12 mouse cellular contexts compared by ENCODE assay signal in genomic region chr11:51852091-51852521, GRCm38 (mm10). TPM values are rescaled to one million over a fixed set of nuclear protein-coding genes. Genes with fewer than 3 reads are reported as not detected.
A peak's percentile ranks its signal among the peaks of the same experiment; 100 is the strongest.
DNase-seq lines count a peak whose midpoint lies in the region; ATAC-seq and TF ChIP-seq lines count a peak whose summit lies in the region.
"Had no signal": no experiment of that assay in that cellular context is flagged by ENCODE, and none has a peak within 500 bp of the region (broad histone marks: within the 10 kb centered on the region; RNA-seq: fewer than 3 reads in every experiment).

No protein-coding gene starts in this region.

- H3K27ac ChIP-seq in kidney, adult 2 months (ENCODE audit: insufficient read depth, low read depth, low read length), result no peak overlapping the region
- peak overlapping the region; percentile 47 for H3K27ac ChIP-seq in limb, embryonic 15.5 days
- H3K27ac ChIP-seq in forebrain, embryonic 16.5 days (ENCODE audit: low read length), result no peak overlapping the region
- H3K27ac ChIP-seq: intestine, embryonic 15.5 days; neural tube, embryonic 13.5 days had no signal

- H3K4me1 ChIP-seq in kidney, adult 2 months (ENCODE audit: control insufficient read depth, insufficient read depth, low read length), result peaks cover 7% of the 10 kb centered on the region; the same call in 1 of the 2 replicates
- H3K4me1 ChIP-seq in limb, embryonic 15.5 days, result peaks cover 58% of the 10 kb centered on the region
- H3K4me1 ChIP-seq in forebrain, embryonic 16.5 days (replicated peaks; ENCODE audit: control insufficient read depth, insufficient read depth, low read length), result peaks cover 22% of the 10 kb centered on the region

- H3K4me2 ChIP-seq in limb, embryonic 15.5 days, result no peak overlapping the region
- H3K4me2 ChIP-seq in forebrain, embryonic 16.5 days (ENCODE audit: low read length), result no peak overlapping the region
- H3K4me2 ChIP-seq: intestine, embryonic 15.5 days; neural tube, embryonic 13.5 days had no signal

- H3K27me3 ChIP-seq in kidney, adult 2 months (replicated peaks; ENCODE audit: control insufficient read depth, insufficient read depth, low read length), result no peaks in the 10 kb centered on the region
- no peaks in the 10 kb centered on the region for H3K27me3 ChIP-seq in limb, embryonic 15.5 days
- H3K27me3 ChIP-seq in forebrain, embryonic 16.5 days (replicated peaks; ENCODE audit: control insufficient read depth, insufficient read depth, low read length), result no peaks in the 10 kb centered on the region
- H3K27me3 ChIP-seq: intestine, embryonic 15.5 days had no signal

- DNase-seq in kidney, adult 2 months, result peak; percentile 39
- DNase-seq in kidney, adult 9 months, result no peak
- peak; percentile 73 for DNase-seq in 3134 (ENCODE audit: extremely low read depth, insufficient read length, low spot score)
- DNase-seq in NIH3T3 (ENCODE audit: low read depth), result peak; percentile 28
- no peak for DNase-seq in spleen, postnatal 36 days (ENCODE audit: low spot score in 2 of 2)
- DNase-seq: cerebellum, adult 11-12 months had no signal

- H3K4me3 ChIP-seq in kidney, adult 2 months (ENCODE audit: insufficient read depth, low read depth, low read length), result no peak overlapping the region
- no peak overlapping the region for H3K4me3 ChIP-seq in limb, embryonic 15.5 days
- H3K4me3 ChIP-seq in forebrain, embryonic 16.5 days (replicated peaks; ENCODE audit: low read length), result no peak overlapping the region
- H3K4me3 ChIP-seq: intestine, embryonic 15.5 days; megakaryocyte, embryonic 14.5 days; neural tube, embryonic 13.5 days had no signal

- H3K9ac ChIP-seq in limb, embryonic 15.5 days, result no peak overlapping the region
- no peak overlapping the region for H3K9ac ChIP-seq in forebrain, embryonic 16.5 days (replicated peaks; ENCODE audit: low read depth, low read length)
- H3K9ac ChIP-seq: intestine, embryonic 15.5 days; neural tube, embryonic 13.5 days had no signal

- peak; percentile 72 for ATAC-seq in limb, embryonic 15.5 days (ENCODE audit: insufficient number of reproducible peaks, low FRiP score, low TSS enrichment, low read depth)
- ATAC-seq in megakaryocyte, adult 5-6 weeks (ENCODE audit: poor library complexity, severe bottlenecking), result no peak
- ATAC-seq in forebrain, embryonic 16.5 days, result no peak
- ATAC-seq: intestine, embryonic 15.5 days had no signal

- H3K9me3 ChIP-seq in limb, embryonic 15.5 days, result no peaks in the 10 kb centered on the region
- H3K9me3 ChIP-seq in forebrain, embryonic 16.5 days (ENCODE audit: control insufficient read depth, low read length), result no peaks in the 10 kb centered on the region
- H3K9me3 ChIP-seq: intestine, embryonic 15.5 days; megakaryocyte, embryonic 14.5 days; neural tube, embryonic 13.5 days had no signal

- H3K36me3 ChIP-seq in kidney, adult 2 months (ENCODE audit: control insufficient read depth, insufficient read depth, low read length), result no peaks in the 10 kb centered on the region
- H3K36me3 ChIP-seq in limb, embryonic 15.5 days, result no peaks in the 10 kb centered on the region; the same call in 1 of the 2 replicates
- H3K36me3 ChIP-seq in forebrain, embryonic 16.5 days (ENCODE audit: control insufficient read depth, insufficient read depth), result no peaks in the 10 kb centered on the region
- H3K36me3 ChIP-seq: intestine, embryonic 15.5 days; neural tube, embryonic 13.5 days had no signal

- TF ChIP-seq POLR2A in kidney, adult 2 months (IDR thresholded peaks at IDR 0.05; ENCODE audit: low read depth, low read length), result no peak

- TF ChIP-seq CTCF in kidney, adult 2 months (conservative IDR thresholded peaks at IDR 0.05; ENCODE audit: insufficient read depth, insufficient read length, low read depth, low read length), result no peak

- WGBS in kidney, adult 2 months, result 70% methylated on average over 7 of the region's 7 CpGs
- WGBS in limb, embryonic 15.5 days, result 53% methylated on average over 7 of the region's 7 CpGs
- WGBS in forebrain, embryonic 16.5 days, result 89% methylated on average over 7 of the region's 7 CpGs

RNA-seq across cellular contexts. Expression of gene Jade2, which starts 5.3 kb away (rescaled TPM):
- polyA plus RNA-seq in kidney, adult 2 months (2012; rRNA removed), result 13.4 and 13.8 TPM in 2 replicates
- polyA plus RNA-seq in limb, embryonic 15.5 days (2015; fragmentation: Nextera tagmentation; extraction: Ambion mirVana), result 1.8 and 1.9 TPM in 2 replicates
- total RNA-seq in megakaryocyte, adult 5-6 weeks (2015), result 1.9 and 2.1 TPM in 2 replicates
- 1.4 and 2.4 TPM in 2 replicates for total RNA-seq in megakaryocyte, adult 5-6 weeks (2017)
- polyA plus RNA-seq in forebrain, embryonic 16.5 days (2015; fragmentation: Nextera tagmentation; extraction: Ambion mirVana), result 0.47 and 0.70 TPM in 2 replicates

Comparison
In these comparisons a context has a peak if more than half of its experiments do, and no peak if none do; other contexts are left out.
1. DNase-seq: peak in kidney, adult 2 months (single experiment), 3134 (single experiment) and NIH3T3 (single experiment); none in kidney, adult 9 months (single experiment) and spleen, postnatal 36 days (0 of 2).